Mouse (Mus musculus) natural killer cell, adult 2 months (primary cell): ENCODE data around the gene Gga1.

Experiments
- DNase-seq, 2 experiments: peaks; one replicate each; pipeline ENCODE4 v3.0.0; 2022; ENCODE audit warnings: low spot score in 2 of 2

Gene Gga1

DNA sequence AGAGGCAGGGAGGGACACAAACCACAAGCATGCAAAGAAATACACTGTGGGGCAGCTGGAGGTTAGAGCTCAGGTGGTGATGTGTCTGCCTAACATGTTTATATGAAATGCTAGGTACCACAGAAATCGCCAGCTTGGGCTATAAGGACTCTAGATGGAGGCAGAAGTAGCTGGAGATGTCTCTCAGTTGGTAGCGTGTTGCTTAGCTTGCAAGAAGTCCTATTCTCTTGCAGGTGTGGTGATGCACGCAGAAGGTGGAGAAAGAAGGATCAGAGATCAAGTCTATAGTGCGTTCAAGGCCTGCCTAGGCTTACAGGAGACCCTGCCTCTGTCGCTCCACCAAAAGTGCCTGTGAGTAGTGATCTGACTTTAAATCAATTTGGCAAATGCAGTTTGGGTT lies 1.5 kb upstream of the Gga1 start:
- no peak for DNase-seq

DNA sequence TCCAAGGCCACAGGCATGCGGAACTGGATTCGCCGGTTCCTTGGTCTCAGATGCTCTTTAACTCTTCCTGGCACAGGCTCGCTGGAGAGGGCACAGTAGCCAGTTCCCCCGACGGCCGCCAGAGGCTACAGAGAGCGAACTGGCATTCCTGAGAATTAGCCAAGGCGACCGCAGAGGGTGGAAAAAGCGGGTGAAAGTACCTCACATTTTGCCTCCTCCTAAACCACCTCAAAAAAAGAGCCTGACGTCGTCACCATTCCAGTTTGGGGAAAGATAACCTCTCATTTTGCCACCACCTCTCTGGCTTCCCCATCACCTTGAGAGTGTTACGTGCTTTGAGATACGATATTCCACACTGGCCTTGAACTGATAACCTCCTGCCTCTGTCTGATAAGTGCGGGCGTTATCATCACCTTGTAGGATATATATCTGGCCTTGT lies 713 bp upstream of the Gga1 start:
- DNase-seq, result peak; percentile 37 to 48

DNA sequence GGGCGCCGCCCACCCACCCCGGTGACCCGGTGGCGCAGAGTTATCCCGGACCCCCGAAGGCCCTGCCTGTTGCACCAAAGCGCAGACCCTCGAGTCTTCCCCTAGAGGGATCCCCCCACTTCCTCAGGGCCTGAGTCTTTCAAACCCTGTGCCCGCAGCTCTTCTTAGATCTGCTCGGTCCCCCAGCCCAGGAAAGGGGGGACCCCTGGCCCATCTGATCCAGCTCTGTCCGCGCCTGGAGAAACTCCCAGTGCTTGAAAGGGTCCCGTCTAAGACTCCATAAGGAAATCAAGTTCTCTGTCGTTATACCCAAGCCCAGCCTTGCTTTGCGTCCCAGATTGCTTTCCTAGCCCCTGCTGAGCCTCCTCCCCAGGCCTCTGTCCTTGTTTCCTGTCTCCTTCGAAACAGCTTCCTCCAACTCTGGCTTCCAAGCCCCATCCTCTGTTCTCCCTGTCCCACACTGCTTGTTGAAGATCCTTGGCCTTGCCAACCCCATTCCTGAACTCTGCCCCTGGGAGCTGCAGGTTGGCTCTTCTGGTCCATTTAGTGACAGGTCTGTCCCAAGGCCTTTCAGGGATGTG lies 910 bp downstream of the Gga1 start:
- DNase-seq, result no peak

DNA sequence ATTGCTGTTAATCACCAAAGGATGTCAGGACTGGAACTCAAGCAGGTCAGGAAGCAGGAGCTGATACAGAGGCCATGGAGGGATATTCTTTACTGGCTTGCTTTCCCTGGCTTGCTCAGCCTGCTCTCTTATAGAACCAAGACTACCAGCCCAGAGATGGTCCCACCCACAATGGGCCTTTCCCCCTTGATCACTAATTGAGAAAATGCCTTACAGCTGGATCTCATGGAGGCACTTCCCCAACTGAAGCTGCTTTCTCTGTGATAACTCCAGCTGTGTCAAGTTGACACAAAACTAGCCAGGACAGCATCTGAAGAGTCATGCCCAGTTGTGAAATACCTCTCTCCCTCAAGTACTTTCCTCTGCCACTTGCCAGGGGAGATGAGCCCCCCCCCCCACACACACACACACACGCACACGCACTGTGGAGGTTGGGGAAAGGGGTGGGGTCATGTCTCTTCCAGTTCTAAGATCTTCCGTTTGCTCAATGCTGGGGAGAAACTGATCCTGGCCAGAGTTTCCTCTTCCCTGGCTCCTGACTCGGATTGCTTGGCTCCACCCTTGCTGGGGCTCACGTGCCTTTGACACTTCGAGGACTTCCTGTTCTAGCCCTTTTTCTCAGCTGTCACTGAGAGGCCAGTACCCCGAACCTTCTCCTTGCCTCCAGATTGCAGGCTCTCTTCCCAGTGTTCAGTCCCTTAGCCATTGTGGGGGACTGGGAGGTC lies 2.0 kb downstream of the Gga1 start:
- DNase-seq, result peak in 1 of 2 experiments; percentile 39

DNA sequence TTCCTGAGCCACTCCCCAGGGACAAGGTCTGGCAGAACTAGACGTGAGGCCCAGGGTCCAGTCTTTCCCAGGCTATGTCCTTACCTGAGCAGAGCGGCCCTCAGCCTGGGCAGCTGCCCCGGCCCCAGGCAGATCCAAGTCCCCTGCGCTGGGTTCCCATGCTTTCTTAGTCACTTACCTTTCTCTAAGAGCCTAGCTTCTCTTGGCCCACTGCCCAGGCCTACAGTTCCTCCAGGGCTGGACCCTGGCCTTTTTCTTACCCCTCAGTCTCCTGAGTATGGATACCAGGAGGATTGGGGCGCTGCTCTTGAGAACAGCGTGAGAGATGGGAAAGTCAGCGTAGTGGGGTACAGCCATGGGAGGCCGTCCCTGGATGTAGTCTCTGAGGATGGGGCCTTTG lies 3.4 kb downstream of the Gga1 start:
- no peak for DNase-seq

DNA sequence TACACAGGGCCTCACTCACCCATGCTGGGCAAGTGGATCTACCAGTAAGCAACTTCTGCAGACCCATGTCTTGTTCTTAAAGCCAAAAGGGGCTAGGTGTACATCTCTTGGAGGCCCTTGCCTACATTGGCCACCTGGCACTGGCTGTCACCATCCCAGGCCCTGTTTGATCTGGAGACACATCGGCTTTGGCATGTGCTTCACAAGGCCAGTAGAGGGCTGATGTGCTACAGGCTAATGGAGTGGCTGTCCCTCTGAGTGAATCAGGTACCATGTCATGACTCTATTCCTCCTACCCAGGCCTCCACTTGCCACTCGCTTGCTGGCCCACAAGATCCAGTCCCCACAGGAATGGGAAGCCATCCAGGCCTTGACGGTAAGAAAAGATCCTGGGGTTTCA lies 4.8 kb downstream of the Gga1 start:
- no peak for DNase-seq

DNA sequence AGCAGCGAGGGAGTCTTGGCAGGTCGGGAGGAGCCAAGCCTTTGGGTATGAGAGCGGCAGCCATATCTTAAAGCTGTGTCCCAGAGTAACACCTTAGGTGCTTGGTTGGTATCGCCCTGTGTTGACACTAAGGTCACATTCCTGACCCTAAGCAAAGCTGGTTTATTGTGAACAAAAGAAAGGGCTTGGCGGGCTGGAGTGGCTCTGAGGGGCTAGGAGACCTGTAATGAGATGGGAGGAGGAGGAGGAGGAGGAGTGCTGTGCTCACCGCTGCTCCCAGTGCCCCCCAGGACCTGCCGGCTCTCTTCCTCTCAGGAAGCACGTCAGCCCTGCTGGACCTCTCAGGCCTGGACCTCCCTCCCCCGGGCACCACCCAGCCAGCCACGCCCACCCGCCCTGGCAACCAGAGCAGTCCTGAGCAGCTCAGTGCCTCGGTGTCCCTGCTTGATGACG lies 12.4 kb downstream of the Gga1 start:
- DNase-seq, result no peak

DNA sequence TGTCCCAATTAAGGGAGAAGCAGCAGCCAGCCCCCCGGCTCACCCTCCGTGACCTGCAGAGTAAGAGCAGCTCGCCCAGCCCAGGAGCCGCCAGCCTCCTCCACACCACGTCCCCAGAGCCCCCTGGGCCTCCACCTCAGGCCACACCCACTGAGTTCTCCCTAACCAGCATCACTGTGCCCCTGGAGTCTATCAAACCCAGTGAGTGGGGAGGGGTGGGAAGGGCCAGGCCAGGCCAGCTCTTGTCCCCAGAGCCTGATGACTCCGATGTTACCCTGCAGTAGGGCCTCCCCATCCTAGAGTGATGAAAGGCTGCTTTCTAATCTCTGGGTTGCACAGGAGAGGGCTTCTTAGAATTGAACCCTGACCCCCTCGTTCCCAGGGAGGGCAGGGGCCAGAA lies 15.4 kb downstream of the Gga1 start:
- DNase-seq, result no peak

DNA sequence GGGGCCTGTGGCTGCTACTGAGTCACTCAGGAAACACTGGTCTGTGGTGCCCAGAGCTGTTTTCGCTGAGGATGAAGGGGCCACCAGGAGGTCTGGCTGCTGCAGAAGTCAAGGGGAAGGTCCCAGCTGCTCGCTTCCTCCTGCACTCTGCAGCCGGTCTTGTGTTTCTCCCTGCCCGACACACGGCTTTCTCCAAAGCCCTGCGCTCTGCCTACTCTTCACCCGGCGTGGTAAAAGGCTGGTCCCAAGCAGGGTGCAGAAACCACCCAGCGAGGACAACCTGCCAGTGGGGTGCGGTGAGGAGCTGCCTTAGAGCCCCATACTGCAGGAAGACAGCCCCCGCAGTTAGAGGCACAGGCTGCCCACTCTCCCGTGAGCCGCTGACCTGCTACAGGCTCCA lies 17.7 kb downstream of the Gga1 start:
- DNase-seq, result peak; percentile 54 to 66

DNA sequence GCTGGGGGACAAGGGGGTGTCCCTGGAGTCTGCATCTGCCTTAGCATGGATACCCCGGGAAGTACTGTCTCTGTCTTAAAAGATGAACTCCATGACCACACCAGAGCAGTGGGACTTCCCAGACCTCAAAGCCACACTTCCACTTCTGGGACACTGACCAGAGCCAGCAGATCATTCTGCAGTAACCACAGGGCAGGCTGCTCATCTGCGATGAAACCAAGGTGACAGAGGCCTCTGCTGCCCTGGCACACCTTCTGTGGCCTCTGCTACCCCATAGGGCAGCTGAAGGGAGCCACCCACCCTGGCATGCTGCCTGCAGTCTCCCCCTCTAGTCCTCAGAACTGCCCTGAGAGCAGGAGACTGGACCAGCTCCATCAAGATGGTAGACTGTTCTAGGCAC lies 18.8 kb downstream of the Gga1 start:
- peak; percentile 59 to 80 for DNase-seq

DNA sequence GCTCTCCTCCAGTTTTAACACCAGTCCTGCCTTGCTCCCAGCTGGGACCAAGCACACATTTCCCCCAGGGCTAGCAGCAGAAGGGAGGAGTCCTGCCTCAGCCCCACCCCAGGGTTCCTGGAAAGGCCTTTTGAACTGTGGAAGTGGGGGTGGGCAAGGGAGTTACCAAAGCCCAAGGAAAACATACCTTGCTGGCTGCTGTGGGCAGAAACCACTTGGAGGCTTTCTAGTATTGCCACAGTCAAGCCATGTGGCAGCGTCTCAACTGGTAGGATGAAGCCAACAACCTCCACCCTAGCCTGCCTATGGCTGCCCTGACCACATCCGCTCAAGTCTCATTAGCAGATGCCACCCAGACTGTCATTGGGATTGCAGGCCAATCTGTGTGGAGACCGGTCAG lies 19.2 kb downstream of the Gga1 start:
- peak; percentile 65 to 81 for DNase-seq

DNA sequence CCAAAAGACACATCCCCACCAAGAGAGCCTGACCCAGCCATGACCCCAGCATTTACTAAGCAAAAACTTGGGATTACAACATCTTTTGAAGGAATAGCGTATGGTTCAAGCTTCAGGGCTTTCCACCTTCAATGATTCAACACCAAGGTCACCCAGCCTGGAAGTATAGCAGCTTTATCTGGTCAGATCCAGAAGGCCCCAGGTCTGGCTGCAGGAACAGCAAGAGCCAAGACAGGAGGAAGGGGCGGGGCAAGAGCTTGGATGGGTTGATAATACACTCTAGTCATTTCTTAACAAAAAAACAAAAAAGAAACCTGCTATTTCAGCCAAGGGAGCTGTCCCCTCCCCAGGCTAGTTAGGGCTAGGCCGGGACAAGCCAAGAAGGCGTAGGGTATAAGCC lies 20.5 kb downstream of the Gga1 start:
- no peak for DNase-seq

DNA sequence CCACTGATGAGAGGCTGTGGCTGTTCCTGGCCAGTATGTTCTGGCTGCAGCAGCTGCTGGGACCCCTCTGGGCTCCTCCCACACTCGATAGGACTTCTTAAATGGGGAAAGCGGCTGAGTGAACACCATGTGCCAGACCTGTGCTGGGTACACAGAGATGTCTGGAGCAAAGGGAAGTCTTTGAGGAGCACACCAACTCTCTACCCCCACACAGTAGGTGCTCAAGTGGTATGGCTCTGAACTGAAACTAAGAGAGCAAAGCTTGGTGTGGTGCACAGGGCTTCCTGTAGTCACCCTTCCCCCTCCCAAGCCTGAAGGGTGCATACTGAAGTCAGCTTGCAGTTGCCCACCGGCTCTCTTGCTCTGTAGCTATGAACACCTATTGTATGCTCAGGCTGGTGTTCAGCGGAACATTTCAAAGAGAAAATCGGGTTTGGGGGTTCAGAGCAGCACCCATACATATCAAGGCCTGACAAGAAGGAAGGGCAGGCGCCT lies 21.6 kb downstream of the Gga1 start:
- peak; percentile 38 to 43 for DNase-seq

DNA sequence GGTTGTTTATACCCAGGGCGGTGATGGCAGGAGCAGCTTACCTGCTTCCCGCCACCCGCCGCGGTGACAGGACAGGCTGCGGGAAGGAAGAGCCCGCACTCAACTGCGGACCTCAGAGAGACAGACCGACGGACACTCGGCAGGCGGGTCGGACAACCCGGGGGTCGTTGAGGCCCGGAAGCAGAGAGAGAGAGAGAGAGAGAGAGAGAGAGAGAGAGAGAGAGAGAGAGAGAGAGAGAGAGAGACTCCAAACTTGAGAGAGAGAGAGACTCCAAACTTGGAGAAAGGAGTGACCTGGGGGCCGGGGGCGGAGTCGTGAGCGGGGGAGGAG lies 22.4 kb downstream of the Gga1 start, which contains the start of gene Gm49510:
Gene Gm49510, plus strand, starts transcription at position 259 of the 331 bp plus-strand sequence.
- no peak for DNase-seq

DNA sequence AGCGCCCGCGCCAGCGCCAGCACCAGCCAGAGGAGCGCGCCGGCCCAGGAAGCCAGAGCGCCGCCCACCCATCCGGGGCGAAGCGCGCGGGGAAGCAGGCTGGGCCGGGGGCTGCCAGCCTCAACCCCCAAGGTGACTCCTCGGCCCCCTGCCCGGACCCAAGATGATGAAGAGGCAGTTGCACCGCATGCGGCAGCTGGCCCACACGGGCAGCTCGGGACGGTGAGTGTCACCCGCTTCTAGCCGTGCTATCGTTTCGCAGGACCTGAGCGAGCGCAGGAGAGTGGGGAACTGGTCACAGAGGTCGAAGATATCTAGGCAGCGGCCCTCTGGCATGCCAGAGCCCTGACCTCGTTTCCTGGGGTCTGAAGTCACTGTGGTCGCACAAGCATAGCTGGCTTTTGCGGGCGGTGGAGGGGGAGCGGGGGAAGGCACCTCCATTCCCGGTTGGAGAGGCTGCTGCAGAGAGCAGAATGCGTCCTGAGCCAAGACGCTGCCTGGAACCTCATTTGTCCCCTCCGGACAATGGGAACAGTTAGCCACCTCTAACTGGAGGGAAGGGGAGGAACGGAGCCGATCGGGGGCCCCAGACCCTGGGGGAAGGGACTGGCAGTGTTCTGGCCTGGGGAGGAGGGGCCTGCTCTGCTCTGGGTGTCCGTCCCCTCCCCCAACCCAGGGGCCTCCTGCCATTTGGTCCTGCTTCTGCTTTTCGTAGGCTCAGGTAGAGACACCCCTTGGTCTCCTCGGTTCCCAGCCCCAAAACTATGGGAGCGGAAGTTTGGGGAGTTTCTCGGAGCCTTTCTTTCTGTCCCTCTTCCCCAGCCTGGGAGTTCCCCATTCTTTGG lies 23.0 kb downstream of the Gga1 start, which contains the start of gene Sh3bp1:
Gene Sh3bp1, plus strand, starts transcription at position 29 of the 845 bp plus-strand sequence.
- no peak for DNase-seq

DNA sequence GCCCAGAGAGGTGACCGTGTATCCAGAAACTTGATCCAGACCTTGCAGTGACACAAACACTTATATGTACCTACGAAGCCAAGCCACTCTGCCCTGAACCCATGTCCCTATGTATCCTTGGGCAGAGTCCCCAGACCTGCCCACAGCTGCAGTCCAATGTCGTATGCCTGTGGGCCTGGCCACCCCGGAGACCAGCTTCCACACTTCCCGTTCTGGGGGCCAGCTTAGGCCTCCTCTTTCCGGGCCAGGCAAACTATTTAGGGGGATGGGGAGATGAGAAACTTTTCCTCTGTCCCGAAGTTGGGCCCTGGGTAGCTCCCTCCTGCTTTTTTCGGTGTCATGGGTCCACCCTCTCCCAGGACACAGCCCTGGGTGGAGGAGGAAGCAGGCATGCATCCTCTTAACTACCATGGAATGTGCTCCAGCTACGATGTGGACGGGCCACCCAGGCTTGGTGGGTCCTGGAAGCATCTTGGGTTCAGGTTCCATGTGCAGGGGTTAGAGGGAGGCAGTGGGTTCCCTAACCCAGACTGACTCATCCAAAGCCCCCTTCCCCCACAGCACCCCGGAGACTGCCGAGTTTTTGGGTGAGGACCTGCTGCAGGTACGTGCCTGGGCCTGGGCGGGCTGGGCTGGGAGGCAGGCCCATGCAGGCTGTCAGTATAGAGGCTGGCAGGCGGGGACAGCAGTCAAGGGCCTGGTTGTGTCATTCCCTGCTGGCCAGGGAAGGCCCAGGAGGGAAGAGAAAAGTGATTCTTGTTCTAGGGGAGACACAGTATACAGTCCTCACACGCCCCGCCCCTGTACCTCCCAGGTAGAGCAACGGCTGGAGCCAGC lies 23.8 kb downstream of the Gga1 start:
- no peak for DNase-seq

DNA sequence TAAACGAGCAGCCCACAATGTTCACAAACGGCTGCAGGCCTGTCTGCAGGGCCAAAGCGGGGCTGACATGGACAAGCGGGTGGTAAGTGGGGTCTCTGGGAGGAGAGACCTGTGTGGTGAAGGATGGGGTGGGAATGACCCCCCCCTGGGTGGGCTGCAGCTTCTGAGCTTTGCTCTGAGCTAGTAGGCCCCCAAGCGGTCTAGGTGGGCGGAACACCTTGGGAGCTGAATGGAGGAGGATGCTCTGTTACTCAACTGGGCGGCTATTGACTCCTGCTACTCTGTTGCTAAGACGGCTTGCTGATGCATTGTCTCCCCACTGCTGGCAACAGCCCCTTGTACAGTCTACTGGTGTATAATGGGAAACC lies 24.4 kb downstream of the Gga1 start:
- no peak for DNase-seq

DNA sequence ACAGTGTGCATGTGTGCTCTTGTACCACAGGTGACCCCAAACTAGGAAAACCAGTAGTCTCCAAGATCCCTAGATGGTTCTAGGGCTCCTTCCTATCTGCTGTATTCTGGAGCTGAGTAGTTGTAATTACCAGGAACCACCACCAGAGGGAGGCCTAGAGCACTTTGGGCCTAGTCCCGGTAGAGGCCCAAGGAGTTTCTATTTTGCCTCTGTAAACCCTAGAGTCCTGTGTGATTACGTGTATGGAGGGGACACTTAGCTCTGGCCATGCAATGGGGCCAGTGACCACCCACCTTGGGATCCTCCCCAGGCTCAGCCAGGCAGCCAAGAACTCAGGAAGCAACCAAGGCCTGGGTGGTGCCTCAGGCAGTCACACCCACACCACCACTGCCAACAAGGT lies 26.3 kb downstream of the Gga1 start:
- peak; percentile 75 to 81 for DNase-seq

DNA sequence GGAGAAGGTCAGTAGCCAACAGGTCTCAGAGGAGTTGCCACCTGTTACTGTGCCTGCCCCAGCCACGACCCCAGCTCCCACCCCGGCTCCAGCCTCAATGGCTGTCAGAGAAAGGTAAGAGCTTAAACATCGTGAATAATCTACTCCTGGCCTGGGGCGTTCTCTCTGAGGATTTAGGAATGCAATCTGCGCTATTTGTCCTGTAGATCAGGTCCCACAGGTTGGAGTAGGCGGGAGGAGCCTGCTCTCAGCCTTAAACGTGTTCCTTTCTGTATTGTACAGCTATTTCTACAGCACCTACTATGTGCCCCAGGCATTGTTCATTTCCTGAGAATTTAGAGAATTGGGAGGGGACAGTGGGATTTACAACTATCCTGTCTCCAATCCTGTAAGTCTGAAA lies 31.4 kb downstream of the Gga1 start:
- no peak for DNase-seq

DNA sequence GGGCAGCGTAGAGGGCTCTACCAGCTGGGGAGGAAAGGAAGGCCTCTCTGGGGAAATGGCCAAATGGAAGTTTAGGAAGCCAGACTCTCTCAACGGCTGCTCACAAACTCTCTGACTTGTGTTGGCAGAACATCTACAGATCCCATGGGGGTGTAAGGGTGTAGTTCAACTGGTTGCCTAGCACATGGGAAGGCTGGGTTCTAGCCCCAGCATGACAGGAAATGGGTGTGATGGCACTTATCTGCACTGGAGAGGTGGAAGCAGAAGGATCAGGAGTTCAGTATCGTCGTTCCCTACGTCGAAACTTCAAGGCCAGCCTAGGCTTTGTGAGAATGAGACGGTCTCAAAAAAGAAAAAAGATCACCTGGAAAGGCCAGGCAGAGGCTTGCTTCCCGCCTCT lies 32.0 kb downstream of the Gga1 start:
- DNase-seq, result no peak

DNA sequence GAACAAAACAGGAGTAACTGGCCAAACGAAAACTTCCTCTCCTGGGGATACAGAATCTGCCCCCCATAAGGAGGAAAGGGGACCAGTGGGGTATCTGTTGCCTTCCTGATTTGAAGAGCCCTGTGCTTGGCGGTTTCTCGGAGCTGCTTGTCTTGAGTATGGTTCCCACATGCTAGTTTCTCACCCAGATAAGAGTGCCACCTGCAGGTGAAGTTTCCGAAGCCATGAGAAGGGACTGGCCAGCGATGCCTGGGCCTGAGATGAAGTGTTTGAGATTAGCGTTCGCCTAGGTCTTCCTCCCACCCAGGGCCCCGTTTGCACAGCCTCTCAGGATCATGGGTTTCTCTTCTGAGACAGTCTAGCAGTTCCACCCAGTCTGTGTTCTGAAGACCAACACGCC lies 35.0 kb downstream of the Gga1 start:
- no peak for DNase-seq

DNA sequence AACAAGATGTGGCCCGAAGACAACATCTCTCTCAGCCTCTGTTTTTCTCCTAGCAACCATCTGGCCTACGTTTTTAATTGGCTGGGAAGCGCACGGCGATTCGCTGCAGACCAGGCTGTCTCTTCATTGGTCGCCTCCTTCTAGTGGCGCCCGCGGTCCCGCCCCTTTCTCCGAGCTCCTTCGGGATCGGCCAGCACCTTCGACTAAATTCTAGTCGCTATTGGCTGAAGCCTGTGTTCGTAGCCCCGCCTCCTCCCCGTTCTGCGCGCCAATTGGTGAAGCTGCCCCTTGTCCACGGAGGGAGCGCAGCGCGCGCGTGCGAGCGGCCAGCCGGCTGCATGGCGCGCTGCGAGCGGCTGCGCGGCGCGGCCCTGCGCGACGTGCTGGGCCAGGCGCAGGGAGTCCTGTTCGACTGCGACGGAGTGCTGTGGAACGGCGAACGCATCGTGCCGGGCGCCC lies 36.7 kb downstream of the Gga1 start, which contains the start of gene Pdxp:
Gene Pdxp, plus strand, starts transcription at position 288 of the 459 bp plus-strand sequence.
- peak; percentile 91 to 95 for DNase-seq
